Mouse (Mus musculus): ENCODE results near the gene Pdzd4. TPM values are rescaled to one million over a fixed set of nuclear protein-coding genes. Genes with fewer than 3 reads are reported as not detected.

Gene Pdzd4
- polyA plus RNA-seq, 1 experiment from 2014 or later, result 1.0 TPM

DNA sequence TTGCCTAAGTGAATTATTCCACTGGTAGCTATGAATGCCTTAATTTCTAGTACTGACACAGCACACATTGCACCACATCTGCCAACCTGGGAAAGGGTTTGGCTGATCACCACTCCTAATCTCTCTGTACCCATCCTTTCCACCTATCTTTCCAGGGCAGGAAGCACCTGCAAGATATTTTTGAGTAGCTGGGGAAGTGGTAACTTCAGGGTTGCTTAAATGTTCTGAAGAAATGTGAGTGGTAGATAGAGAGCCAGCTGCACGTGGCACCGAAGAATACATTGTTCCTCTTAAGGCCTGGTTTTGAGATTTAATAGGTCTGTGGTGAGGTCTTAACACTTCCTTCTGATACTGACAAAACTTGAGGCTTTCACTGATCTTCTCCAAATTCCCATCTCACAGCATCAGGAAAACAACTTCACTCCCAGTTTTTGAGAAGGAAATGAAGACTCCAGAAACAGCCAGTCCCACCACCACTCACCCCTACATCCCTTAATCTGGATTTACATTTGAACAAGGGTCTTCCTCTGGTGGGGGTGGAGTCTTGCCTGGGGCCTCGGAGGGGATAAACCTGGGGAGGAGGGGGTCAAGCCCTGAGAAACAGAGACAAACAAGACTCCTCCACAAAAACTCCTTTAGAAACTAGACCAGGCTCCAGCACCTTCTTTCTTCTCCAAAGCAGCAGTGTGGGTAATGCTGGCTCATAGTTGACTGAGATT lies 8.0 kb downstream of the Pdzd4 start:
- Histone ChIP-seq H3K27me3 (ENCODE audit: insufficient read depth, poor library complexity, severe bottlenecking) (no peaks in the 10 kb centered on the region), H3K27ac (no peak overlapping the region), H3K36me3 (no peaks in the 10 kb centered on the region), H3K4me3 (no peak overlapping the region), H3K4me1 (replicated peaks) (0 out of 2 replicates have a peak, but pooled peaks cover 5% of the 10 kb centered on the region), H3K9me3 (no peaks in the 10 kb centered on the region)
- no peak for DNase-seq (ENCODE audit: low spot score)
- WGBS, result 41% methylated on average over 3 of the region's 3 CpGs

DNA sequence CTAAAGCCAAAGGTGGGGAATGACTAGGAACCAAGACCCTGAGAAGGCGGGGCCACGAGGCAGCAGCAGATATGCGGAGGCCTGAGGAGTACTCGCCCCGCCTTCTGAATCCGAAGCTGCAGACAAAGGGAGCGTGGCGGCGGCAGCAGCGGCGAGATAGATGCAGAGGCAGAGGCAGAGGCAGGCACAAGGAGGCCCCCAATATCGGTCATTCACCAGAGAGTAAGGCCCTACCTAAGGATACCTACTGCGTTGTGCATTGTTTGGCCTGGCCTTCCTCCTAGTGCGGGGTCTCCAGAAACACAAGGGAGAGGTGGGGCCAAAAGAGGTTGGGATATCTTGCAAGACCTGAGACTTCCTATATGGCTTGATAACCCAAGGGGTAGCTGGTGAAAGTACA lies 9.7 kb downstream of the Pdzd4 start:
- peak; percentile 53 for DNase-seq (ENCODE audit: low spot score)
- no peaks in the 10 kb centered on the region for H3K27me3 ChIP-seq (ENCODE audit: insufficient read depth, poor library complexity, severe bottlenecking)
- H3K4me1 ChIP-seq (replicated peaks), result 0 out of 2 replicates have a peak, but pooled peaks cover 5% of the 10 kb centered on the region
- H3K27ac ChIP-seq, result peak overlapping the region; percentile 87
- WGBS, result 16% methylated on average over 14 of the region's 14 CpGs
- no peaks in the 10 kb centered on the region for H3K9me3 ChIP-seq
- H3K36me3 ChIP-seq, result no peaks in the 10 kb centered on the region
- H3K4me3 ChIP-seq, result peak overlapping the region; percentile 45

DNA sequence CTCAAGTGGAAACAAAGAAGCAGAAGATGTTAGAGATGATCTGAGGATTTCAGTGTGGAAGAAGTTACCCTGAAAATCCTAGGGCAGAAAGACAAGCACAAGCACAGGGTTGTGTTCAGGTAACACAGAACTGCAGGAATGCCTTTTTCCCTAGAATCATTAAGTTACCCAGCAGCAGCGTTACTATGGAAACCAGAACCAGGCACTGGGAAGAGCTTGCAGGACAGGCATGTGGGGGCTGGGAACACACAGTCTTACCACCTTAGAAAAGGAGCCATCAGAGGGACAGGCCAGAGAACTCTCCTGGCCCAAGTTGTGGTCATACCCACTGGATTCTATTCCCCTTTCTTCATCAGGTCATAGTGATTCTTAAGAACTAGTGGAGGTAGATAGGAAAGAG lies 19.0 kb downstream of the Pdzd4 start:
- DNase-seq (ENCODE audit: low spot score), result no peak
- Histone ChIP-seq H3K36me3 (no peaks in the 10 kb centered on the region), H3K4me1 (replicated peaks) (no peaks in the 10 kb centered on the region; the same call in 1 of the 2 replicates), H3K27me3 (ENCODE audit: insufficient read depth, poor library complexity, severe bottlenecking) (no peaks in the 10 kb centered on the region), H3K9me3 (no peaks in the 10 kb centered on the region), H3K4me3 (no peak overlapping the region), H3K27ac (no peak overlapping the region)
- 60% methylated on average over 1 of the region's 1 CpGs for WGBS

DNA sequence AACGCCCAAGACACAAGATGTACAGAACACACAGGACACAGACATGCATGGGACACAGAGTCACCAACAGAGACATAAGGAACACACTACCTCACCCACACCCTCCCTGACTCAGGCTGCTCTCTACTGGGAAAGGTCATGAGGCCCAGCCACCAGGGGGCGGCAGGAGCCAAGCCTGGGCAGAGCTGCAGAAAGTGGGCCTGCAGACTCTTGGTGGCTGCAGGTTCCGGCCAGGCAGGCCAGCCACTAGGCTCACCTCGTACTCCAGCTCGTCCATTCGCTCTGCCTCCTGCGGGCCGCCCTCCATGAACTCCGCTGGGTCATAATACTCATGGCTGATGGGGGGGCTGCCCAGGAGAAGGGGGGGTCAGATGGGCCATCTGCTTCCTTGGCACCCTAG lies 26.3 kb downstream of the Pdzd4 start:
- H3K27me3 ChIP-seq (ENCODE audit: insufficient read depth, poor library complexity, severe bottlenecking), result 0 out of 2 replicates have a peak, but pooled peaks cover 6% of the 10 kb centered on the region
- WGBS, result 55% methylated on average over 8 of the region's 9 CpGs
- no peak overlapping the region for H3K4me3 ChIP-seq
- no peak overlapping the region for H3K27ac ChIP-seq
- no peaks in the 10 kb centered on the region for H3K4me1 ChIP-seq (replicated peaks)
- H3K36me3 ChIP-seq, result peaks cover 5% of the 10 kb centered on the region; the same call in 1 of the 2 replicates
- H3K9me3 ChIP-seq, result no peaks in the 10 kb centered on the region
- peak; percentile 54 for DNase-seq (ENCODE audit: low spot score)

DNA sequence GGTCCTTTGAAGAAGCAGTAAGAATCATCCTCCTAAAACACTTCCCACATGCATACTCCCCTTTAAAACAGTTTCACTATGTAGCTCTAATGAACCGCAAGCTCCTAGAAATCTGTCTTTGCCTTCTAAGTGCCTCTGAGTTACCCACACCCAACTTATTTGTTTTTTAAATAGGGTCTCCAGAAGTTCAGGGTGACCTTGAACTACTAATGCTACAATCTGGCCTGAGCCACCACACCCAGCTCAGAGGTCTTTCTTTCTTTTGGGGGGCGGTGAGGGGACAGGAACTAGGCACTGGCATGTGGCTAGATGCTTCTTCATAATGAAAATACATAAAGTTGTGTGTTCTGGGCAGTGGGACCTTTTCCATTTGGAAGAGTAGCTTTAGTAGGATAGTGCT lies 27.3 kb downstream of the Pdzd4 start:
- Histone ChIP-seq H3K9me3 (no peaks in the 10 kb centered on the region), H3K36me3 (peaks cover 5% of the 10 kb centered on the region; the same call in 1 of the 2 replicates), H3K4me1 (replicated peaks) (no peaks in the 10 kb centered on the region), H3K27ac (no peak overlapping the region), H3K27me3 (ENCODE audit: insufficient read depth, poor library complexity, severe bottlenecking) (0 out of 2 replicates have a peak, but pooled peaks cover 6% of the 10 kb centered on the region), H3K4me3 (no peak overlapping the region)
- 87% methylated on average over 2 of the region's 2 CpGs for WGBS
- DNase-seq (ENCODE audit: low spot score), result no peak

DNA sequence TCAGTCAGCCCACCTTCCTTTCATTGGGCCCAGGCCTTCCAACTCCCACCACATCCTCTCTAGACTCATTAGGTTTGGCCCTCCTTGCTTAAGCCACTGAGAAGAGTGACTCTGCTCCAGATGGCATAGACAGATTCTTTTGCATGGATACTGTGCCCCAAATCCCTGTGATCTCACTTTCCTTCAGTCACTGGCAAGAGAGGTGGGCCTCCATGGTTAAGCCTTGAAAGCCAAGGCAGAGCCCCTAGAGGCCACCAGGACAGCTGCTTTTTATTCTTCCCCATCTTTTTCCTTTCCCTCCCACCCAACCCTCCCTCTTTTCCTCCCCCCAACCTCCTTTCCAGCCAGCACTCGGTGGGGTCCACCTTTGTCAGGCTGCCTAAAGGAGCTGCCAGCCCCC lies 31.3 kb downstream of the Pdzd4 start:
- DNase-seq (ENCODE audit: low spot score), result no peak
- H3K27me3 ChIP-seq (ENCODE audit: insufficient read depth, poor library complexity, severe bottlenecking), result peaks cover 3% of the 10 kb centered on the region; the same call in 1 of the 2 replicates
- no peaks in the 10 kb centered on the region for H3K9me3 ChIP-seq
- no peak overlapping the region for H3K4me3 ChIP-seq
- 0 out of 2 replicates have a peak, but pooled peaks cover 3% of the 10 kb centered on the region for H3K4me1 ChIP-seq (replicated peaks)
- WGBS, result 56% methylated on average over 1 of the region's 1 CpGs
- H3K27ac ChIP-seq, result no peak overlapping the region
- peaks cover 33% of the 10 kb centered on the region for H3K36me3 ChIP-seq

DNA sequence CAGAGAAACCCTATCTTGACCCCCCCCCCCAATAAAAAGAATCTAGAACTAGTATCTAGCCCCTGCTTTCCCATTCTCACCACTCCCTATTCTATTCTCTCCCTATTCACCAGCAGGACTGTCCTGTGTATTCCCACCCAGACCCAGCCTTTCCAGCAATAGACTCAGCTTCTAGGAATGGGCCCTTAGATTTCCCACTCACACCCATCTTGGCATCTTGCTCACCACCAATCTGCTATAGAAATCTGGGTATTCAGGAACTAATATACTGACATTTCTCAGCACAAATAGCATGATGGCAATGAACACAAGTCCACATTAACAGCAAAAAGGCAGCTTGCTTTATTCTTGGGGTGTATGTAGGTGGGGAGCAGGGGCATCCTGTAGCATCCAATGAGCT lies 31.7 kb downstream of the Pdzd4 start:
- Histone ChIP-seq H3K4me1 (replicated peaks) (peaks cover 7% of the 10 kb centered on the region), H3K36me3 (peaks cover 34% of the 10 kb centered on the region)

DNA sequence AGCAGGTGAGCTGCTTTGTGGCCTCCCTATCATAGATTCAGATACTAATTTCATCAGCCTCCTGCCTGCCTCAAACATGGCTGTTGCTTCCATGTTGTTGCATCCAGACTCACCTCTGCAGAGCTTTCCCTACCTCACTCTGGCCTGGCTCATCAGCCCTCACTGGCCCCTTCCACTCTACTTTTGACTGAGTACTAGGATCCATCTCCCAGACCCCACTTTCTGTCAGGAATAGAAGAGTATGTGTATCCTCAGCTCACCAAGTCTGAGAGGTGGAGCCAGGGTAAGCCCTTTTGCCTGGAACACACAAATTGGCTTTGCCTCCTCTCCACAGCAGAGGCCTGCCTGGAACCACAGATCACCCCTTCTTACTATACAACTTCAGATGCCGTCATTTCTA lies 36.3 kb downstream of the Pdzd4 start:
- no peak for DNase-seq (ENCODE audit: low spot score)
- H3K4me1 ChIP-seq (replicated peaks), result peaks cover 23% of the 10 kb centered on the region
- H3K36me3 ChIP-seq, result peaks cover 29% of the 10 kb centered on the region
- peak overlapping the region; percentile 68 for H3K4me3 ChIP-seq
- no peaks in the 10 kb centered on the region for H3K9me3 ChIP-seq
- 84% methylated on average over 1 of the region's 1 CpGs for WGBS
- no peak overlapping the region for H3K27ac ChIP-seq
- peaks cover 5% of the 10 kb centered on the region; the same call in 1 of the 2 replicates for H3K27me3 ChIP-seq (ENCODE audit: insufficient read depth, poor library complexity, severe bottlenecking)

More for the DNA sequence above, 31.7 kb downstream of the Pdzd4 start:
- Histone ChIP-seq H3K27me3 (ENCODE audit: insufficient read depth, poor library complexity, severe bottlenecking) (no peaks in the 10 kb centered on the region; the same call in 1 of the 2 replicates), H3K9me3 (no peaks in the 10 kb centered on the region), H3K27ac (no peak overlapping the region), H3K4me3 (no peak overlapping the region)
- no peak for DNase-seq (ENCODE audit: low spot score)

DNA sequence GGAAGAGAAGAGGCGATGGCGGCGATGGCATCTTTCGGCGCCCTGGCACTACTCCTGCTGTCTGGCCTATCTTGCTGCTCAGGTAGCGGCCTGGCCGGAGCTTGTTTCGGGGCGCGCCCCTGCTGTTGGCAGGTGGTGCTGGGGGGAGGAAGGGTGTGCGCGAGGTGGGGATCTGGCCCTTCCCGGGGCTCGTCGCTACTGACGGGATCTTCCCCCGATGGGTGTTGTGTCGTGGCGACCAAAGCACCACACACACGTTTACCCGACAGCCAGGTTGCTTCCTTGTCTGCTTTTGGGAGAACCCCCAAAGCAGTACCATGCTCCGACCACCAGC lies 37.6 kb downstream of the Pdzd4 start:
- Histone ChIP-seq H3K4me1 (replicated peaks) (peaks cover 23% of the 10 kb centered on the region), H3K9me3 (no peaks in the 10 kb centered on the region), H3K27me3 (ENCODE audit: insufficient read depth, poor library complexity, severe bottlenecking) (peaks cover 5% of the 10 kb centered on the region; the same call in 1 of the 2 replicates), H3K36me3 (peaks cover 35% of the 10 kb centered on the region), H3K27ac (peak overlapping the region; percentile 92), H3K4me3 (peak overlapping the region; percentile 68)
- no peak for DNase-seq (ENCODE audit: low spot score)
- WGBS, result 23% methylated on average over 22 of the region's 22 CpGs

DNA sequence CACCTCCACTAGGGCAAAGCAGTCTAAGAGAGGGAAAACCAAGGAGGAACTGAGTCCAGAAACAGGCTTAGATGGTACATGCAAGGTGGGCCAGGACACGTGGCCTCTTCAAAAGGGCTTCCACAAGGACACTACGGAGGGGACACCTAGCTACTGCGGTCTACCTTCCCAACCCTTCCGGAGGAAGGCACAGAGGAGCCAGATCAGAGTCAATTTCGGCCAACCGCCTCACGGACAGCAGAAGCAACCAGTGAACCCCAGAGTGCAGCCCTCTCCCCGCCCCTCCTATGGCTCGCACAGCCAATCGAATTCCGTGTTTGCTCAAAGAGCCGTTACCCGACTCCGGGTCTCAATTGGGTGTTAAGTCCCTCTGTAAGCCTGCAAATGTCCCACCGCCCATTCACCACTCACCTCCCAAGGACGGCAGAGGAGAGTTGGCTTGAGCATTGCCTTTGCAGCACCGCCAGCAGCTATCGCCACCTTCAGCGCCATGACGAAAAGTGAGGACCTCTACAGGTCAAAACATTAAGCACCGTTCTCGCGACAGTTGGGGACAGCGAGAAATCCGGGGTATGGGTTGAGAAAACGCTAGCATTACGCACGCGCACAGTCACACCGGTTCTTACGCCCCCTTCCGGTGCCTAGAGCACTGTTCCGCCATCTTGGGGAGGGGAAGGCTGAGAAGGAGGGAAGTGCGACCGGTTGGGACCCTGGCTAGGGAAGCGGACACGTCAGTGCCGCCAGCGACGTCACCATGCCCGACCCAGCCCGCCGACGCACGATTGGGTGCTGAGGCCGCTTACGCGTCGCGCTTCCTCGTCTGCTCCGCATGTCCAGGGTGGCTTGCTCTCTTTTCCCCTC lies 38.2 kb downstream of the Pdzd4 start, which contains the start of the genes Idh3g and Ssr4:
Gene Idh3g, minus strand, starts transcription at position 534 of the 861 bp plus-strand sequence.
Gene Ssr4, plus strand, starts transcription at position 665 of the 861 bp plus-strand sequence.
- 13% methylated on average over 52 of the region's 52 CpGs for WGBS
- H3K27me3 ChIP-seq (ENCODE audit: insufficient read depth, poor library complexity, severe bottlenecking), result peaks cover 5% of the 10 kb centered on the region; the same call in 1 of the 2 replicates
- peaks cover 41% of the 10 kb centered on the region for H3K36me3 ChIP-seq
- DNase-seq (ENCODE audit: low spot score), result peak; percentile 93
- H3K27ac ChIP-seq, result peak within 1 kb of the TSS; percentile 92
- peak within 1 kb of the TSS; percentile 68 for H3K4me3 ChIP-seq
- no peaks in the 10 kb centered on the region for H3K9me3 ChIP-seq
- peaks cover 23% of the 10 kb centered on the region for H3K4me1 ChIP-seq (replicated peaks)

DNA sequence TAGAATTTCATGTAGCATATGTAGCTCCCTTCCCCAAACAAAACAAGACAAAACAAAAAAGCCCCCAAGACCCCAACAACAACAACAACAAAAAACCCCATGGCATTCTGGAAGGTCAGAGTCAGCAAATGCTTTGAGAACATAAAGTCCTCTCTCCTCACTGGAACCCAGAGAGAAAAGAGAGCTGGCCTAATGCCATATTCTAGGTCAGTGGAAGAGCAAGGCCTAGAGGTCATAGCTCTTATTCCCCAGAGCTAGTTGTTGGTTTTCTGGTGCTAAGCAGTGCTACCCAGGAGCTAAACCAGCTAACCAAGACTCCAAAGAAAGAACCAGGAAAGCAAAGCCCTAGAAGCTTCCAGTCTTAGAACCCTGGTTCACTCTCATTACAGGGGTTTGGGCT lies 39.1 kb downstream of the Pdzd4 start:
- Histone ChIP-seq H3K27ac (peak overlapping the region; percentile 92), H3K4me1 (replicated peaks) (peaks cover 23% of the 10 kb centered on the region), H3K36me3 (peaks cover 41% of the 10 kb centered on the region), H3K9me3 (no peaks in the 10 kb centered on the region), H3K27me3 (ENCODE audit: insufficient read depth, poor library complexity, severe bottlenecking) (peaks cover 5% of the 10 kb centered on the region; the same call in 1 of the 2 replicates), H3K4me3 (peak overlapping the region; percentile 68)
- DNase-seq (ENCODE audit: low spot score), result no peak

DNA sequence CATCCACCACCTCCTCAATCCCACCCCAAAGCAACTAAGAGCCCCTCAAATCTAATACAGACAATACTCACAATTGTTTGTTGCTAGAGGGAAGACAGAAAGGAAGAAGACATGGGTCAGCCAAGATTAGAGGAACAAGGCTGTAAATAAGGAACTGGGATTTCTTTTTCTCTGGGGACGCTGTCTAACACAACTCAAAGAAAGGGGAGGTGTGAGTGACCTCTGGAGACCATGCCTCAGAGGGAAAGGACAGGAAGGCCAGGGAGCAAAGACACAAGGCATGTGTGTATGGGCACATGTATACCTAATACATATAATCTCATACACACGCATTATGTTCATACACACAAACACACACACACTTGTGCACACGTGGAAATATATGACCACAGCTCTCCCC lies 42.5 kb downstream of the Pdzd4 start:
- H3K4me3 ChIP-seq, result no peak overlapping the region
- no peak for DNase-seq (ENCODE audit: low spot score)
- 97% methylated on average over 3 of the region's 3 CpGs for WGBS
- H3K27me3 ChIP-seq (ENCODE audit: insufficient read depth, poor library complexity, severe bottlenecking), result peaks cover 5% of the 10 kb centered on the region; the same call in 1 of the 2 replicates
- H3K9me3 ChIP-seq, result no peaks in the 10 kb centered on the region
- no peak overlapping the region for H3K27ac ChIP-seq
- H3K36me3 ChIP-seq, result peaks cover 55% of the 10 kb centered on the region
- H3K4me1 ChIP-seq (replicated peaks), result peaks cover 12% of the 10 kb centered on the region

Data from hindbrain, embryonic 10.5 days (tissue).